Mouse (Mus musculus): ENCODE data around the gene Col11a1. TPM values are rescaled to one million over a fixed set of nuclear protein-coding genes. Genes with fewer than 3 reads are reported as not detected.

Gene Col11a1
- polyA plus RNA-seq (2014; fragmentation: Nextera tagmentation; extraction: Ambion mirVana), result 19.0 and 23.2 TPM in 2 replicates

GRCm38 (mm10) chr3:114029971-114030635 lies at the start of gene Col11a1:
TSS of gene Col11a1 (plus strand) at chr3:114030540.
- Histone ChIP-seq H3K27ac (replicated peaks; ENCODE audit: low read depth, low read length) (peak within 1 kb of the TSS; percentile 42), H3K4me3 (ENCODE audit: low read depth, low read length) (peak within 1 kb of the TSS; percentile 51), H3K4me1 (ENCODE audit: control insufficient read depth, insufficient read depth, low read length) (no peaks in the 10 kb centered on the region), H3K36me3 (replicated peaks; ENCODE audit: control insufficient read depth, insufficient read depth, low read depth, low read length) (no peaks in the 10 kb centered on the region), H3K27me3 (ENCODE audit: control insufficient read depth, insufficient read depth, low read length) (no peaks in the 10 kb centered on the region), H3K9me3 (replicated peaks; ENCODE audit: control insufficient read depth, low read length) (no peaks in the 10 kb centered on the region), H3K9ac (replicated peaks; ENCODE audit: low read length) (peak within 1 kb of the TSS; percentile 57), H3K4me2 (ENCODE audit: low read depth, low read length) (peak within 1 kb of the TSS; percentile 70)
- ATAC-seq (replicated peaks; ENCODE audit: insufficient number of reproducible peaks, low FRiP score, low TSS enrichment, low read depth) (peak; percentile 100), DNase-seq (ENCODE audit: low spot score) (peak; percentile 97)
- WGBS, result under 1% methylated on average over 19 of the region's 19 CpGs

- Histone ChIP-seq H3K4me2 (ENCODE audit: low read depth, low read length) (no peak overlapping the region), H3K9ac (replicated peaks; ENCODE audit: low read length) (no peak overlapping the region), H3K9me3 (replicated peaks; ENCODE audit: control insufficient read depth, low read length) (no peaks in the 10 kb centered on the region), H3K4me1 (ENCODE audit: control insufficient read depth, insufficient read depth, low read length) (no peaks in the 10 kb centered on the region), H3K4me3 (ENCODE audit: low read depth, low read length) (no peak overlapping the region), H3K27me3 (ENCODE audit: control insufficient read depth, insufficient read depth, low read length) (no peaks in the 10 kb centered on the region), H3K36me3 (replicated peaks; ENCODE audit: control insufficient read depth, insufficient read depth, low read depth, low read length) (no peaks in the 10 kb centered on the region), H3K27ac (replicated peaks; ENCODE audit: low read depth, low read length) (no peak overlapping the region)
- ATAC-seq (replicated peaks; ENCODE audit: insufficient number of reproducible peaks, low FRiP score, low TSS enrichment, low read depth) (no peak), DNase-seq (ENCODE audit: low spot score) (no peak)
- 82% methylated on average over 6 of the region's 6 CpGs for WGBS
Observed at GRCm38 (mm10) chr3:113990936-113991335, 39.4 kb upstream of the Col11a1 start.

GRCm38 (mm10) chr3:114030886-114031285 lies 546 bp downstream of the Col11a1 start:
- WGBS, result 0% methylated on average over 9 of the region's 9 CpGs
- DNase-seq (ENCODE audit: low spot score) (peak; percentile 34), ATAC-seq (replicated peaks; ENCODE audit: insufficient number of reproducible peaks, low FRiP score, low TSS enrichment, low read depth) (no peak)
- Histone ChIP-seq H3K27me3 (ENCODE audit: control insufficient read depth, insufficient read depth, low read length) (no peaks in the 10 kb centered on the region), H3K9me3 (replicated peaks; ENCODE audit: control insufficient read depth, low read length) (no peaks in the 10 kb centered on the region), H3K4me1 (ENCODE audit: control insufficient read depth, insufficient read depth, low read length) (no peaks in the 10 kb centered on the region), H3K4me2 (ENCODE audit: low read depth, low read length) (peak overlapping the region; percentile 70), H3K36me3 (replicated peaks; ENCODE audit: control insufficient read depth, insufficient read depth, low read depth, low read length) (no peaks in the 10 kb centered on the region), H3K9ac (replicated peaks; ENCODE audit: low read length) (peak overlapping the region; percentile 57), H3K27ac (replicated peaks; ENCODE audit: low read depth, low read length) (no peak overlapping the region), H3K4me3 (ENCODE audit: low read depth, low read length) (peak overlapping the region; percentile 51)

DNA sequence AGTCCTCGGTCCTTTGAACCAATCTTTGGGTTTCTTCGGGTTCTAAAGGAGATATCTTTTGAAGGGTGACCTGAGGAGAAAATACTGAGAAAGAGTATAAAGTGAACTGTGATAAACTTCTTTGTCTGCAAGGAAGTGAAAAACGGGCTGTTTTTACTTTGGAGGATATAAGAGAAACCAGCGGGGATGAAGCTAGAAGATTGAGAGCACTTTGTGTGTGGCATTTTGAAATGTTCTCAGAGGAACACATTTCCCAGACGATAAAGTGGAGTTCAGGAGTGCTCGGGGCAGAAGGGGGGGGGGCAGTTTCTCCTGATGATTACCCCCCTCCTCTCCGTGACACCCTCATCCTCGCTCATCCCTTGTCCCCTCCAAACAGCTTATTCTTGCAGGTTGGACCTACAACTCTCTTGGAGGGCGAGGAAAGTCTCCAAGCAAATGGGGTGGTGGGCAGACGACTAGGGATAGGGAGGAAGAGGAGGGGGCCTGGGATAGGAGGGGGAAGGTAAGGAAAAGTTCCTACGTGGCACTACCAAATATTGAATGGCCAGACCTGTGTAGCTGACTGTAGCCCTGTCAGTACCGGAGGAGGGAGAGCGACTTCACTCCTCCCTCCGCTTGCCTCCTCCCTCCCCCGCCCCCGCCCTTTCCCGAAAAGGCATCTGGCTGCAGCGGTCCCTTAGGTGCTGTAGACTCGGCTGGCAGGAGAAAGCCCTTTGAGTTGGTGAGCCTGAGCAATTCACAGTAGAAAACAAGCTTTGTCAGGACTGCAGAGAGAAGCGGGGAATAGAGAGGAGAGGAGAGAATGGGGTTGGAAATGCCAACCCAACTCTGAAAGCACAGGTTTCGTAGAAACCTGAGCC lies 1.2 kb downstream of the Col11a1 start:
- DNase-seq (ENCODE audit: low spot score), result peak; percentile 57
- Histone ChIP-seq H3K4me2 (ENCODE audit: low read depth, low read length) (peak overlapping the region; percentile 70), H3K36me3 (replicated peaks; ENCODE audit: control insufficient read depth, insufficient read depth, low read depth, low read length) (no peaks in the 10 kb centered on the region), H3K9me3 (replicated peaks; ENCODE audit: control insufficient read depth, low read length) (no peaks in the 10 kb centered on the region), H3K27ac (replicated peaks; ENCODE audit: low read depth, low read length) (no peak overlapping the region), H3K4me3 (ENCODE audit: low read depth, low read length) (peak overlapping the region; percentile 51), H3K9ac (replicated peaks; ENCODE audit: low read length) (peak overlapping the region; percentile 57), H3K27me3 (ENCODE audit: control insufficient read depth, insufficient read depth, low read length) (no peaks in the 10 kb centered on the region), H3K4me1 (ENCODE audit: control insufficient read depth, insufficient read depth, low read length) (no peaks in the 10 kb centered on the region)
- 0 out of 2 replicates have a peak, but pooled peaks have one; percentile 27 for ATAC-seq (replicated peaks; ENCODE audit: insufficient number of reproducible peaks, low FRiP score, low TSS enrichment, low read depth)
- WGBS, result under 1% methylated on average over 21 of the region's 21 CpGs

GRCm38 (mm10) chr3:114032333-114032732 lies 2.0 kb downstream of the Col11a1 start:
- peak; percentile 55 for DNase-seq (ENCODE audit: low spot score)
- H3K9me3 ChIP-seq (replicated peaks; ENCODE audit: control insufficient read depth, low read length), result no peaks in the 10 kb centered on the region
- H3K4me2 ChIP-seq (ENCODE audit: low read depth, low read length), result peak overlapping the region; percentile 70
- 4% methylated on average over 4 of the region's 4 CpGs for WGBS
- peak overlapping the region; percentile 51 for H3K4me3 ChIP-seq (ENCODE audit: low read depth, low read length)
- no peak overlapping the region for H3K27ac ChIP-seq (replicated peaks; ENCODE audit: low read depth, low read length)
- H3K9ac ChIP-seq (replicated peaks; ENCODE audit: low read length), result peak overlapping the region; percentile 57
- no peaks in the 10 kb centered on the region for H3K4me1 ChIP-seq (ENCODE audit: control insufficient read depth, insufficient read depth, low read length)
- no peak for ATAC-seq (replicated peaks; ENCODE audit: insufficient number of reproducible peaks, low FRiP score, low TSS enrichment, low read depth)
- H3K36me3 ChIP-seq (replicated peaks; ENCODE audit: control insufficient read depth, insufficient read depth, low read depth, low read length), result no peaks in the 10 kb centered on the region
- no peaks in the 10 kb centered on the region for H3K27me3 ChIP-seq (ENCODE audit: control insufficient read depth, insufficient read depth, low read length)

GRCm38 (mm10) chr3:114052406-114052805 lies 22.1 kb downstream of the Col11a1 start:
- no peak for ATAC-seq (replicated peaks; ENCODE audit: insufficient number of reproducible peaks, low FRiP score, low TSS enrichment, low read depth)
- DNase-seq (ENCODE audit: low spot score), result peak; percentile 20
- Histone ChIP-seq H3K27me3 (ENCODE audit: control insufficient read depth, insufficient read depth, low read length) (no peaks in the 10 kb centered on the region), H3K9ac (replicated peaks; ENCODE audit: low read length) (no peak overlapping the region), H3K4me2 (ENCODE audit: low read depth, low read length) (no peak overlapping the region), H3K4me1 (ENCODE audit: control insufficient read depth, insufficient read depth, low read length) (no peaks in the 10 kb centered on the region), H3K27ac (replicated peaks; ENCODE audit: low read depth, low read length) (no peak overlapping the region), H3K9me3 (replicated peaks; ENCODE audit: control insufficient read depth, low read length) (no peaks in the 10 kb centered on the region), H3K4me3 (ENCODE audit: low read depth, low read length) (no peak overlapping the region), H3K36me3 (replicated peaks; ENCODE audit: control insufficient read depth, insufficient read depth, low read depth, low read length) (no peaks in the 10 kb centered on the region)

- H3K4me3 ChIP-seq (ENCODE audit: low read depth, low read length), result no peak overlapping the region
- no peak overlapping the region for H3K27ac ChIP-seq (replicated peaks; ENCODE audit: low read depth, low read length)
- no peaks in the 10 kb centered on the region for H3K4me1 ChIP-seq (ENCODE audit: control insufficient read depth, insufficient read depth, low read length)
- no peaks in the 10 kb centered on the region for H3K36me3 ChIP-seq (replicated peaks; ENCODE audit: control insufficient read depth, insufficient read depth, low read depth, low read length)
- H3K9me3 ChIP-seq (replicated peaks; ENCODE audit: control insufficient read depth, low read length), result no peaks in the 10 kb centered on the region
- ATAC-seq (replicated peaks; ENCODE audit: insufficient number of reproducible peaks, low FRiP score, low TSS enrichment, low read depth) (no peak; the same call in 1 of the 2 replicates), DNase-seq (ENCODE audit: low spot score) (peak; percentile 55)
- no peak overlapping the region for H3K4me2 ChIP-seq (ENCODE audit: low read depth, low read length)
- WGBS, result 45% methylated on average over 3 of the region's 3 CpGs
- H3K27me3 ChIP-seq (ENCODE audit: control insufficient read depth, insufficient read depth, low read length), result no peaks in the 10 kb centered on the region
- no peak overlapping the region for H3K9ac ChIP-seq (replicated peaks; ENCODE audit: low read length)
Observed at GRCm38 (mm10) chr3:114053501-114053900, 23.2 kb downstream of the Col11a1 start.

DNA sequence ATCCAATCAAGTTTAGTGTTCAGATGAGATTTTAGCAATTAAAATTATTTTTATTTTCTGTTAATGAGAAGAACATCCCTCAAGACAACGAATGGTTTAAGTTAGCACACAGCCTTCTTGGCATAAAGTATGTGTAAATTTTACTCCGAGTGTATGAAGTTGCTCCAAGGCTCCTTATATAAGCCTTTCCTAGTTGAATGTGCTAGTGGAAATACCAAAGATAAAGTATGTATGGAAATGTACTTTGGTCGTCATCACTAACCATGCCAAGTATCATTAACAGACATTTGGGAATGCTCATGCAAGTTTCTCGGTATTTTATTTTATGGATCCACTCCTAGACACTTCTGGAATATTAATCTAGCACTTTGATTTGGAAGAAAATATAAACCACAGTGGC lies 34.8 kb downstream of the Col11a1 start:
- no peak overlapping the region for H3K27ac ChIP-seq (replicated peaks; ENCODE audit: low read depth, low read length)
- no peak overlapping the region for H3K4me3 ChIP-seq (ENCODE audit: low read depth, low read length)
- H3K9me3 ChIP-seq (replicated peaks; ENCODE audit: control insufficient read depth, low read length), result no peaks in the 10 kb centered on the region
- no peaks in the 10 kb centered on the region for H3K36me3 ChIP-seq (replicated peaks; ENCODE audit: control insufficient read depth, insufficient read depth, low read depth, low read length)
- H3K4me2 ChIP-seq (ENCODE audit: low read depth, low read length), result no peak overlapping the region
- H3K4me1 ChIP-seq (ENCODE audit: control insufficient read depth, insufficient read depth, low read length), result no peaks in the 10 kb centered on the region
- no peaks in the 10 kb centered on the region for H3K27me3 ChIP-seq (ENCODE audit: control insufficient read depth, insufficient read depth, low read length)
- ATAC-seq (replicated peaks; ENCODE audit: insufficient number of reproducible peaks, low FRiP score, low TSS enrichment, low read depth), result no peak
- WGBS, result 87% methylated on average over 4 of the region's 4 CpGs
- no peak overlapping the region for H3K9ac ChIP-seq (replicated peaks; ENCODE audit: low read length)
- no peak for DNase-seq (ENCODE audit: low spot score)

All from embryonic facial prominence, embryonic 11.5 days (tissue).